Mouse (Mus musculus): Measurements from ENCODE around the gene Tarbp1. TPM values are rescaled to one million over a fixed set of nuclear protein-coding genes. Genes with fewer than 3 reads are reported as not detected.
A peak's percentile ranks its signal among the peaks of the same experiment; 100 is the strongest.
"Not testable (repeated sequence)": the region's sequence is repeated elsewhere in the genome, so short reads cannot be mapped to it uniquely, and the experiment has no call there.

The Tarbp1 gene
- polyA plus RNA-seq, 1 experiment = 0.34 TPM

DNA sequence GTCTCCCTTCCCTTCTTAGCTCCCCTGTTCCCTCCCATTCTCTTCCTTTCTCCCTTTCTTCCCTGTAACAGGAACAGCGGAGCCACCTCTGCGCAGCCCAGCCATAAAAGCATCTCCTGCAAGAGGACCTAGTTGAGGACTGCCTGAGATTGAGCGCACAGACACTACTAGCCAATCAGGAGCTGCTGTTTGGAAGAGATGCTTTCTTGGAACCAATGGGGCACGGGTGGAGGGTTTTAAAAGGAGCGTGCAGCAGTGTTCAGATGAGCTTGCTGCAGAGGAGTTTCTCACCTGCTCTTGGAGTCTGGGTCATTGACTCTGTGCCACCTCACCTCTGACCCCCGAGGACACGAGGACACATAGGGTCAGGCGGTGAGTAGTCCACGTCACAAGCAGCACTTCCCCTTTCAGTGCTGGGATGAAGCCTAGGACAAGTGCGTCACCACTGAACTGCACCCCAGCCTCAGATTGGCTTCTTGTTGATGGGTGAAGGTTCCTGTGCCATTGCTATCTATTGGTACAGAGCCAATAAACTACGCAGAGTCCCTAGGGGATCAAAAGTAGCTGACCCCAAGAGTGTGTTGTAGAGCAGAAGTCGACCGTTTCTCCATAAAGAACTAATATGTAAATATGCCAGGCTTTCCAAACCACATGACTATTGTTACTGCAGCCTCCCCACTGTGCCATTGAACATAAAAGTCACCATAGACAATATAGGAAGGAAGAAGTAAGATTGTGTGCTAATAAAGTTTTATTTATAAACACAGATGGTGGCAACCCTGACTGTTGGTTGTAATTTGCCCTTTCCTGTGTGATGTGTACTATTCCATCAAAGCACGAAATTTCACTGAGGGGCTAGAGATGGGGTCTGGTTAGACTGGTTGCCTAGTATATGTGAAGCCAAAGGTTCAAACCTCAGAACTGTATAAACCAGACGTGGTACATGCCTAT, 19.6 kb upstream of the Tarbp1 start:
- H3K4me1 ChIP-seq = peaks cover 80% of the 10 kb centered on the region
- H3K36me3 ChIP-seq (replicated peaks; ENCODE audit: low read length) = no peaks in the 10 kb centered on the region
- TF ChIP-seq GATA1 (IDR thresholded peaks at IDR 0.05; ENCODE audit: borderline replicate concordance, low read length) (no peak), FLI1 (IDR thresholded peaks at IDR 0.05; ENCODE audit: low read length) (no peak)
- no peaks in the 10 kb centered on the region for H3K27me3 ChIP-seq (replicated peaks)
- peak overlapping the region; percentile 51 for H3K4me3 ChIP-seq (replicated peaks)
- H3K9me3 ChIP-seq = no peaks in the 10 kb centered on the region

DNA sequence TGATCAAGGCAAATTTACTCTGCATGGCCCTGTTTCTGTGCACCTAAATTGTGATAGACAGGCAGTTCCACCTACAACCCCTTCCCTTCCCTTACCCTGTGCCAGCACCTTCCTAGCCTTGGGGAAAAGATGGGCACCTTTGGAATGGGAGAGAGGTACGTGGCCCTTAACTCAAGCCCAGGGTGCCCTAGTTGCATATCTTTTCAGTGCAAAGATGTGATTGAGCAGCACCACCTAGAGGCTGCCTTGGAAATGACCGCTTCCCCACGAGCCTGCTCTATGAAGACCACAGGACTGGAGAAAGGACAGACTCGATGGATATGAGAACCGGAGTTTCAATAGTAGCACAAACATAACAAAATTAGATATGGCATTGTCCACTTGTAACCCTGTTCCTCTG, 8.1 kb upstream of the Tarbp1 start:
- Histone ChIP-seq H3K4me1 (peaks cover 46% of the 10 kb centered on the region), H3K9me3 (no peaks in the 10 kb centered on the region)
- TF ChIP-seq GATA1 (IDR thresholded peaks at IDR 0.05; ENCODE audit: borderline replicate concordance, low read length) = no peak
- no peak for TF ChIP-seq FLI1 (IDR thresholded peaks at IDR 0.05; ENCODE audit: low read length)

GRCm38 (mm10) chr8:126482348-126482720, 7.5 kb upstream of the Tarbp1 start:
- H3K9me3 ChIP-seq = no peaks in the 10 kb centered on the region
- H3K4me1 ChIP-seq = peaks cover 46% of the 10 kb centered on the region
- H3K36me3 ChIP-seq (replicated peaks; ENCODE audit: low read length) = no peaks in the 10 kb centered on the region
- peaks cover 14% of the 10 kb centered on the region for H3K27me3 ChIP-seq (replicated peaks)
- H3K4me3 ChIP-seq (replicated peaks) = peak overlapping the region; percentile 86
- no peak for TF ChIP-seq GATA1 (IDR thresholded peaks at IDR 0.05; ENCODE audit: borderline replicate concordance, low read length)
- no peak for TF ChIP-seq FLI1 (IDR thresholded peaks at IDR 0.05; ENCODE audit: low read length)

More for the DNA sequence above, 8.1 kb upstream of the Tarbp1 start:
- H3K4me3 ChIP-seq (replicated peaks) = peak overlapping the region; percentile 30
- peaks cover 11% of the 10 kb centered on the region for H3K27me3 ChIP-seq (replicated peaks)
- no peaks in the 10 kb centered on the region for H3K36me3 ChIP-seq (replicated peaks; ENCODE audit: low read length)

DNA sequence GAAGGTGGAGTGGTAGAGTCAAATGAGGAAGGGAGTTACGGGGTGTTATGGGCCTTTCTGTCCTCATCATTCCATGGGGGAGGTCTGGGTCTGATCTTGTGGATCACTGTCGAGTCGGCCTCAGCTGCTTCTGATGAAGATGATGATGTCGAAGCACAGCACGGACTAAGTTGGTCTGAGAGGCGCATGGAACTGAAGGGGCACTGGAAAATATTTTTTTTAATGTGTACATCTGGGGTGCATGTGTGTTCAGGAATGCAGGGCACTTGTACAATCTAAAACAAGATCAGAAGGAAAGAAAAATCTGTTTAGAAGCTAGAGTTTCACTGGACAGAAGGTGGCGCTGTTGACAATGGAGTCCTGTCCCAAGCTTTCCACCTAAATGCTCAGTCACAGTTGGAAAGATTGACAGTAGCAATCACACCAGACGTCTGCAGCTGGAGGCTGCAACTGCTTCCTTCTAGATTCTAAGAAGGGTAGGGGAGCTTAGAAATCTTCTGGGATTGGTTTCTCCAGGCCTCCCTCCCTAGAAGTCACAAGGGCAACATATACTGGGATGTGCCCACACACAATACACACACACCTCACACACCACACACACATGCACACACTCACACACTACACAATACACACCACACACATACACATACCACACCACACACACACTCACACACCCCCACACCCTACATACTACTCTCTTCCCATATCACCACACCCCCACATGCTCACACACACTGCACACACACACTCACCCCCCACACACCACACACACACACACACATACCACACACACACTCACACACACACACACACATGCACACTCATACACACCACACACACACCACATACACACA, 6.9 kb upstream of the Tarbp1 start:
- peaks cover 19% of the 10 kb centered on the region for H3K27me3 ChIP-seq (replicated peaks)
- H3K4me1 ChIP-seq = peaks cover 46% of the 10 kb centered on the region
- no peaks in the 10 kb centered on the region for H3K36me3 ChIP-seq (replicated peaks; ENCODE audit: low read length)
- TF ChIP-seq FLI1 (IDR thresholded peaks at IDR 0.05; ENCODE audit: low read length) (no peak), GATA1 (IDR thresholded peaks at IDR 0.05; ENCODE audit: borderline replicate concordance, low read length) (no peak)
- peak overlapping the region; percentile 86 for H3K4me3 ChIP-seq (replicated peaks)
- H3K9me3 ChIP-seq = no peaks in the 10 kb centered on the region

GRCm38 (mm10) chr8:126480366-126480765, 5.5 kb upstream of the Tarbp1 start:
- Histone ChIP-seq H3K36me3 (replicated peaks; ENCODE audit: low read length) (no peaks in the 10 kb centered on the region), H3K4me1 (peaks cover 46% of the 10 kb centered on the region), H3K27me3 (replicated peaks) (peaks cover 21% of the 10 kb centered on the region), H3K4me3 (replicated peaks) (no peak overlapping the region), H3K9me3 (no peaks in the 10 kb centered on the region)
- TF ChIP-seq FLI1 (IDR thresholded peaks at IDR 0.05; ENCODE audit: low read length) (no peak), GATA1 (IDR thresholded peaks at IDR 0.05; ENCODE audit: borderline replicate concordance, low read length) (no peak)

DNA sequence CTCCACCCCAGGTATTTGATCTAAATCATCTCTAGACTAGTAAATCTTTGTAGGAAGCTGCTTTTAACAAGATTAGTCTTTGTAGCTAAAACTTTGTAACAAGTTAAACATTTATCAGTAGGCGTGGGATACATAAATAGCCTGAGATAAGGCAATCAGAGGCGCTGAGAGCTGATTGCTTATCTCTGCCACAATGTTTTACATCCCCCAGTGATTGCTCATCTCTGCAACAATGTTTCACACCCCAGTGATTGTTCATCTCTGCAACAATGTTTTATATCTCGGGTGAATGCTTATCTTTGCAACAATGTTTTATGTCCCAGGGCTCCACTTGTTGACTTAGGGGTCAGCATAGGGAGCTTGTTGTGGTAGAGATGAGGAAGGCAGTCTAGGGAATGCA, 3.8 kb upstream of the Tarbp1 start:
- no peak overlapping the region for H3K4me3 ChIP-seq (replicated peaks)
- H3K4me1 ChIP-seq = peaks cover 52% of the 10 kb centered on the region
- no peaks in the 10 kb centered on the region for H3K36me3 ChIP-seq (replicated peaks; ENCODE audit: low read length)
- TF ChIP-seq FLI1 (IDR thresholded peaks at IDR 0.05; ENCODE audit: low read length) (no peak), GATA1 (IDR thresholded peaks at IDR 0.05; ENCODE audit: borderline replicate concordance, low read length) (no peak)
- H3K9me3 ChIP-seq = no peaks in the 10 kb centered on the region
- H3K27me3 ChIP-seq (replicated peaks) = peaks cover 15% of the 10 kb centered on the region

- not testable (repeated sequence) for H3K9me3 ChIP-seq; H3K4me3 ChIP-seq (replicated peaks); H3K36me3 ChIP-seq (replicated peaks; ENCODE audit: low read length)
- peaks cover 48% of the 10 kb centered on the region for H3K4me1 ChIP-seq
- H3K27me3 ChIP-seq (replicated peaks) = peaks cover 15% of the 10 kb centered on the region
These were observed 1.4 kb upstream of the Tarbp1 start for GRCm38 (mm10) chr8:126476151-126476855.

GRCm38 (mm10) chr8:126475738-126476137, 873 bp upstream of the Tarbp1 start:
- H3K4me3 ChIP-seq (replicated peaks); H3K9me3 ChIP-seq; H3K36me3 ChIP-seq (replicated peaks; ENCODE audit: low read length): not testable (repeated sequence)
- H3K4me1 ChIP-seq = peaks cover 42% of the 10 kb centered on the region
- peaks cover 15% of the 10 kb centered on the region for H3K27me3 ChIP-seq (replicated peaks)

DNA sequence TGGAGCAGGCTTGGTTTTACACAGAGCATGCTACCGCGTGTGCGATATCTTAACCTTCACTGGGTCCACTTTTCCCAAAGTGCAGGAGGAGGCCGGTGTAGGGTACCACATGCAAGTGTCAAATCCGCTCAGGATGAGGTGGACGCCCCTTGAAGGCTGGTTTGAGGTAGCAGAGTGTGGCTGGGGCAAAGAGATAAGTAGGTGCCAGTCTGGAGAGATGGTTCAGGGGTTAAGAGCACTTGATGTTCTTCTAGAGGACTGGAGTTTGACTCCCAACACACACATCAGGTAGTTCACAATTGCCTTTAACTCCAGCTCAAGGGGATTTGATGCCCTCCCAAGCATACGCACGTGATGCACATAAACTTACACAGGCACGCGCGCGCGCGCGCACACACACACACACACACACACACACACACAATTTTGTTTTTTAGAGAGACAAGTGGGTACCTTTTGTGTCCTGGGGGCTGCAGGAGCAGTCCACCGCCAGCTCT, 1.0 kb downstream of the Tarbp1 start:
- TF ChIP-seq FLI1 (IDR thresholded peaks at IDR 0.05; ENCODE audit: low read length) (no peak), GATA1 (IDR thresholded peaks at IDR 0.05; ENCODE audit: borderline replicate concordance, low read length) (no peak)
- Histone ChIP-seq H3K36me3 (replicated peaks; ENCODE audit: low read length) (peaks cover 23% of the 10 kb centered on the region), H3K4me3 (replicated peaks) (peak overlapping the region; percentile 99), H3K9me3 (no peaks in the 10 kb centered on the region), H3K27me3 (replicated peaks) (peaks cover 9% of the 10 kb centered on the region), H3K4me1 (peaks cover 36% of the 10 kb centered on the region)
